Mouse (Mus musculus) cerebellum, adult 9-10 months (tissue): ENCODE results near the gene Slx1b.
"Not testable (repeated sequence)": the region's sequence is repeated elsewhere in the genome, so short reads cannot be mapped to it uniquely, and the experiment has no call there.

Experiments
- DNase-seq: peaks from one replicate; pipeline ENCODE4 v3.0.0; 2022

Gene Slx1b

DNA sequence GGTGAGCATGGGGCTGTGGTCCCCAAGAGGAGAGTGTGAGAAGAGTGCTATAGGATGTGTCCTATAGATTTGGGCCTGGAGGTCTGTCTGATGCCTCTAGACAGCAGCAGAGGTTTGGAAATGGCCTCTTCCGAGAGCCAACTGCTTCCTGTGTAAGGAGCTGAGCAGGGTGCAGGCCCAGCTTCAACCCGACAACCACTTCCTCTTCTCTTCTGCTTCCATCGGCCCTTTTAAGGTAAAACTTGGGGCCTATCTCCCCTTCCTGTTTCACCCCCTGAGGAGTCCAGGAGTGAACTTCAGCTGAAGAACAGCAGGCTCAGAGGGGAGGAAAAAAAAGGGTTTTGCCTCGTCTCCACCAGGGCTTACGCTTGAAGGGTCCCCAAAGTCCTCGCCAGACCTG is 6.8 kb upstream of the Slx1b start:
- no peak for DNase-seq

DNA sequence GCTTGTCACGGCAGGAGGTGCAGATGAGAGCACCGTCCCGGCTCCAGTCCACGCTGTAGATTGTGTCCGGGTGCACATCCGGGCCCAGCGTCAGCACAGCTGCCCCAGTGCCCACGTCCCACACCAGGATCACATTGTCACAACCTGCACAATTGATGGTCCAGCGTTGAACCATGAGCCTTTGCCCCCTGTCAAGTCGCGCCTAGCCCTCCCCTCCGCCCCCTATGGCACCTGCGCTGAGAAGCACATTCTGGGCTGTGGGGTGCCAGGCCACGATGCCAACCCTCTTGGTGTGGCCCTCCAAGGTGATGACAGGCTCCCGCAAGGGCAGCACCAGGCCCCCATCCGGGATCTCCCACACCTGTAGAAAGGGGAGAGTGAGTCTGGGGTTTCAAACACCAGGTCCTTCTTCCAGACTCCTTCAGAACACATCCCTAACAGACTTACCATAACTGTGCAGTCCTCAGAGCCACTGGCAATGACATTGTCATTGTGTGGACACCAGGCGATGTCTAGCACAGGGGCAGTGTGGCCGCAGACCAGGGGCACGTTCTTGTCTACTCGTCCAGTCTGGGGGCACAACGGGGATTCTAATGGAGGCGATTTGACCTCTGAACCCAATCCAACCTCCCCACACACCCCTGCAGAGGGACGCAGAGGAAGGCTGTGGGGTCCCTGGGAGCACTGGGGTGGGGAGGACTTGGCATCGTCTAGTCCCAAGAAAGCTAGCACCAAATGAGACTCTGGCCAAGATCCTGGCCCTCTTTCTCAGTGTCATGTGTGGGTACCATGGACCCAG is 6.2 kb upstream of the Slx1b start:
- DNase-seq = peak; percentile 53

DNA sequence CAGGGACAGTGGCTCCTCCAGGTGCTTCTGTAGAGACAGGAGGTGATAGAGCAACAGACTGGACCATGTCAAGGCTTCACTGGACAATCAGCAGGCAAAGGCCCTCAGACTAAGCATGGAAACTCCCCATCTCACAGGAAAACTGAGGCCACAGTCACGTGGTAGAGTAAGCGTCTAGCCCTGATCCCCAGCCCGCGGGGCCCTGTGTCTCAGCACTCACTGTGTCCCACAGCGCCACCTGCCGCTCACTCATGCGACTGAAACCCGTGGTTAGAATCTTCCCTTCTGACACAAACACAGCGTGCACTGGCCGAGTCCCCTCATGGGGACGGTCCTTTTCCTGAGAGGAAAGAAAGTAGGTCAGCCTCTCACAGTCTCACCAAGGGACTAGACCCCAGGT is 5.5 kb upstream of the Slx1b start:
- DNase-seq = peak; percentile 94

DNA sequence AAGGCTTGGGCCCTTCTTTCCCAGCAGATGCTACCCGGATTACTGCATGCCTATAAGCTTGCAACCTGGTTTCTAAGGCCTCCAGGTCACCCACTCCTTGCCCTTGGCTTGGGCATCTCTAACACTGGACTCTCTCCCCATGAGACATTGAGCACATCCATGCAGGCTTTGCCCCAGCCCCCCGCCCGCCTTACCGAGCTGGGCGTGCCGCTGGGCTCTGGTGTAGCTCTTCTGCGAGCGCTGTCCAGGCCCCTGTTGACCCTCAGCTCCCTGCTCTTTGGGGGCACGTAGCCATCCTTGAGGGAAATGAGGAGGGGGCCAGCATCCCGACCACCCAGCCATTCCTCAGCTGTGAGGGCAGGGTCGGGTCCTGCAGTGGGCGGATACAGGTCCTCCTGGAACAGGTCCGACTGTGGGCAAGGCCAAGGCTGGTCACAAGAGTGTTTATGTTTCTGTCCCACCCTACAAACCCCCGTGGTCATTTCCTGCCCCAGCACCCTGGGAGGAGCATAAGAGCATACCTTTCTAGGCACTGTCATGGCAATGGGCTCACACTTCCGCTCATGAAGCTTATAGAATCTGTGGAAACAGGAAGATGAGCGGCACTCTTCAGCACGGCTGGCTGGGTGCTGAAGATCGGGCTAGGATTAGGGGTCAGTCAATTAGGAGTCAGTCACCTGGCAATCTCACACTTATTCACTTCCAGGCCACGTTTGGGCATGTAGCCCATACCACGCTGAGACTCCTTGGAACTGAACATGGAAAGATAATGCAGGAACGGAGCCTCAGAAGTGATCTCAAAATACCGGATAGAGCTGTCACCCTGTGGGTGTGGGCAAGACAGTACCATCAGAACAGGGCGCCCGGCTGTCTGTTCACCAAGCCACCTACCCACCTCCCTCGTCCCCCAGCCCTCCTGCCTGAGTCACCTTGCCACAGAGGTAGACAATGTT is 4.8 kb upstream of the Slx1b start:
- DNase-seq = peak; percentile 63

DNA sequence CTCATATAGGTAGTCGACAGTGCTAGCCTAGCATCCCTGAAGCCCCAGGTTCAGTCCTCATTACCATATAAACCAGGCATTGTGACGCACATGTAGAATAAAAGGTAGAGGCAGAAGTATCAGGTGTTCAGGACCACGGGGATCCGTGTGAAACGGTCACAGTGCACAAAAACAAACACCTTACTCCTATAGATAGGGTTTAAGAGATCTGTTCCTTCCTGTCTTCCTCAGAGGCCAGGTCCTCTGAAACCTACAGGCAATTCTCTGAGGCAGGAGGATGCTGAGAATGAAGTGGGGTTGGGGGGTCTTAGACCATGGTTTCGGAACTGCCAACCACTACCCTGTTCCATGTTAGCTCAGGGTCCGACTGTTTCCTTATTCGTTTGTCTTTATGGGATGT is 2.3 kb upstream of the Slx1b start:
- no peak for DNase-seq

DNA sequence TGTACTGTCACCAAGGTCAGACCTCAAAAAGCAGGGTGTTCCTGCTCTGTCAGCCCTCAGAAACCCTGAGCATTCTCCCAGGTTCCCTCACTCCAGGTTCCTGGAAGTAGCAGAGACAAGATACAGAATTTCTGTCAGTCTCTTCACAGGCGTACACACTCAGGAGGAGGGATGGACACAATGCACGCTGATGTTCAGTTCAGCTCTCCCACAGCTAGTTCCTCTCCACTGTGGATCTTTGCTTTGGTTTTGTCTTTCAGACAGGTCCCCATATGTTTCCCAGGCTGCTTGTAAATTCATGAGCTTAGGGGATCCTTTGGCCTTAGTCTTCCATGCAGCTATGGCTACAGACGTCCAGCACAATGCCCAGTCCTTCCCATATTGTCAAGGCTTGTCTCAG is 1.3 kb upstream of the Slx1b start:
- peak; percentile 20 for DNase-seq

DNA sequence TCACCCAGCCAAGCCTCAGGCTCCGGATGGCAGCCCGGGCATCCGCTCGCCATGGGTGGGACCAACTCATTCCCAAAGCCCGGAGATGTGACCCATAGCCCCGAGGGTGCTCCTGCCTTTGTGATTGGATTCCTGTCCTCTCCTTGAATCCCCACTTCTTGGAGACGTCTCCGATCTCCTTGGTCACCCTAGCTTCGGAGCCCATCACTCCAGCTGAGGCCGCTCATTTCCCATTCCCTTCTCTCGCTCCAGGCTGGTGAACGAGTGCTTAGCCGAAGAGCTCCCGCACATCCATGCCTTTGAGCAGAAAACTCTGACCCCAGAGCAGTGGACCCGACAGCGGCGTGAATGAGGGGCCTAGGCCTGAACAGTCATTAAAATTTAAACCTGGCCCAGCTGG is 719 bp upstream of the Slx1b start:
- DNase-seq = no peak

DNA sequence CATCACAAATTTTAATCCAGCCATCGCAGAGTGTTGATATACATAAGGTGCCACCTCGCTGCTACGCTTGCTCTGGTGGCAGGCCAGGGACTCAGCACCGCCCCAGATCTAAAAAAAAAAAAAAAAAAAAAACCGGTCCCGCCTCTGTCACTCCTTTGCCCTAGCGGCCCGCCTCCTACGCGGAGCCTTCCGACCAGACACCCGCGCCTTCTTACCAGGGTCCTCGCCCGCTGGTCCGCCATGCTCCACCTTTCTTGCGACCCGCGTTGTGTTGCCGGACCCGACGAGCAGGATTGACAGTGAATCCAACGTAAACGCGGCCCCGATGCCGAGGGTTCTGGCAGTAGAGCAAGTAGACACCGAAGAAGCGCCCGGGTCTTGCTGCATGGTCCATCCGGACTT is 373 bp downstream of the Slx1b start, which contains the start of gene Bola2:
TSS of gene Bola2 (plus strand) at position 192 of the 402 bp plus-strand sequence.
- no peak for DNase-seq

DNA sequence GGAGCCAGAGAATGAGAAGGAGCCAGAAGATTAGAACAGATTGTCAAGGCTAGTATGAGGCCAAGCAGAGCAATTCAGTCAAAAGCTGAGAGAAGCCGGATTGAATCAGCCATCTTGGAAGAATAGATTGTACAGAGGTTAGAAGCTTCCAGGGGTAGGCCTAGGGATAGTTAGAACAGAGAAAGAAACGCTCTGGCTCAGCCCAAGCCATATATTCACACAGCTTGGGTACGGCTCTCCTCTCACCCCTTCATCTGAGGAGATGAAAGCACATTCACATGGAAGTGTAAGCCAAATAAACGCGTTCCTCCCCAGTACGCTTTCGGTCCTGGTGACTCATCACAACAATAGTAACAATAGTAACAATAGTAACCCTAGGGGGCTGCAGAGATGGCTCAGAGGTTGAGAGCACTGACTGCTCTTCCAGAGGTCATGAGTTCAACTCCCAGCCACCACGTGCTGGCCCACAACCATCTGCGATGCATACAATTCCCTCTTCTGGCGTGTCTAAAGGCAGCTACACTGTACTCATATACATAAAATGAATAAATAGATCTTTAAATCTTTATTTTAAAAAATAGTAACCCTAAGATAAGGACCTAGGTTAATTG is 1.0 kb downstream of the Slx1b start:
- DNase-seq = peak; percentile 53

DNA sequence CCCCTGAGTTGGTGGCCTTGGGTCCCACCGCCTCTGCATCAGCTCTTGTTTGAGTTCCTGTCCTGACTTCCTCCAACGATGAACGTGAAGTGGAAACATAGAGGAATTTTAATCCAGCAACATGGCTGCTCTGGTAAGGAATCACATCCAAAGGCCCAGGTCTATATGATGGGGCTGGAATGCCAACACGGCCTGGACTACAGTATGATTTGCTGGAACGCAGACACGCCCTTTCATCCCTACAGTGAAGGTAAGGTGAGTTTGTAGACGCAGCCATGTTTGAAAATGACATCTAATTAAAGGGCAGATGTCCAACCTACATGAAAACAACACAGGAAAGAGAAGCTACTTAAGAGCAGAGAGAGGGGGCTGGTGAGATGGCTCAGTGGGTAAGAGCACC is 1.8 kb downstream of the Slx1b start:
- peak; percentile 43 for DNase-seq

DNA sequence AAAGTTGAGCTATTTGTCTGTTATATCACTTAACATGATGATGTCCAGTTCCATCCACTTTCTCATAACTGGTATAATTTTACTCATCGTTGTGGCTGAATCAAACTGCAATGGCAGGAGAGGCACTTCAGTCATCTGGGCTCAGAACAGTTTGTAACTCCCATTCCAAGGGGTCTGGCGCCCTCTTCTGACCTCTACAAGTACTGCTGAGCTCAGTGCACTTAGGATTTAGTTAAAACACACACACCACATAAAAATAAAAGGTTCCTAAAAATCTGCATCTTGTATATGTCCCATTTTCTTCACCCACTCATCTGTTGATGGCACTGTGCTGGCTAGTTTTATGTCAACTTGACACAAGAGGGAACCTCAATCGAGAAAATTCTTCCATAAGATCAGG is 2.3 kb downstream of the Slx1b start:
- peak; percentile 87 for DNase-seq

DNA sequence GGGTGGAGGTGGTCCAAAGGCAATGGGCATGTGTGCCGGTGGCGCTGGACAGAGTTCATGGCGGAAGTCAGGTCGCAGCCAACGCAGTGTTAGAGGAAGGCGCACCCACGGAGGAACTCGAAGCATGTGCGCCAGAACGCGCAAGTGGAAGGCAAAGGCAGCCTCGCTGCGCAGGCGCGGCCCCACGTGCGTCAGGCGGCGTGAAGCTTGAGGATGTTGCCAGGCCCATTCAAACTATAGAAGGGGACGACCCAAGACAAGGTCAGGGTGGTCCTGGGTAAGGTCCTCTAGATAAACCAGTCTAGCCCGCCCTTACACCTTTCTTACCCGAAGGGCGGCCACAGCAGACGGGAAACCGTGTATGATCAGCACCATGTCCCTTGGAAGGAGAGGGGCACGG is 3.2 kb downstream of the Slx1b start:
- DNase-seq = peak; percentile 49

DNA sequence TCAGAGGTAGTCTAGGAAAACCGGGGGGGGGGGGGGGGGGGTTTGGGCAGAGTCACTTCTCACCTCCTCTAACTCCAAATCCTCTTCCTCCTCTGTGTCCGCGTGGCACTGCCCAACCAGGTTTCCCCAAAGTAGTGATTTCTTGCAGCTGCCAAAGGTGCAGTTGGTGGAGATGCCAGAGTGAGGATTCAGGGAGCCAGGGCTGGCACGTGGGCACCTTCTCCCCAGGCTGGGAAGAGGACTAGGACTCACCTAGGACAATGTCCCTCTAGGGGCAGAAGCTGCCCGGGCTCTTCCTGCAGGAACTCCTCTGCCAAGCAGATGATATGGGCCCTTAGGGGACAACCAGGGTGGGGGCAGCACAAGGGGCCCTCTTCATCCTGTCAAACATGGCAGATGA is 3.9 kb downstream of the Slx1b start:
- DNase-seq = peak; percentile 25

DNA sequence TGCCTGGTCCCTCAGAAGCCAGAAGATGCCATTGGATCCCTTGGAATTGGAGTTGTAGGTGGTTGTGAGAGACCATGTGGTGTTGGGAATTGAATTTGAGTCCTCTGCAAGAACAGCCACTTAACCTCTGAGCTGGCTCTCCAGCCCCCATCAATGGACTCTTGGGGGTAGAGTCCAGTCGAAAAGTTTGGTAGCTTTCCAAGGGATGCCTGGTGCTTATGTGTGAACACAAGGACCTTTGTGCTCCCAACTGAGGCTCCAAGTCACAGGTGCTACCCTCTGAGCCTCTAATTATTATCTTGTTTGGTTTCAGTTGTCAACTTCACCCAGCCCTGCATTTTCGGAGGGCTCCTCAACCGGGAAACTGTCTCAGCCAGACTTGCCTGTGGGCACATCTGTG is 4.8 kb downstream of the Slx1b start:
- DNase-seq = peak; percentile 23

DNA sequence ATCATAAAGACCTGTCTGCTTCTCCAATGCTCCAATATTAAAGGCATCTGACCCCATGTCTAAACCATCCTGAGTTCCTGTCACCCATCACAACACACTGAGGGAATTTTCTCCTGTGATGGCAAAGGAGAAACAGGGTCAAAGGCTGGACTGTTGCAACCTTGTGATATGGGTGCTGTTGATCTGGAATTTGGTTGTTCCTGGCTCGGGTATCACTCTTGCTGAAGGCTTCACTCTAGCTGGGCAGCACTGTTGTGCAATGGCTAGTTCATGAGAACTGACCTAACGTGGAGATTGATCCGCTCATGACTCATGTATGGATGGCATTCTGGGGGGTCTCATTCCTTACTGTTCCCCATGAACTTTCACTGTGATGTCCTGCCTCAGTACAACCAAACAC is 6.6 kb downstream of the Slx1b start:
- DNase-seq = no peak

DNA sequence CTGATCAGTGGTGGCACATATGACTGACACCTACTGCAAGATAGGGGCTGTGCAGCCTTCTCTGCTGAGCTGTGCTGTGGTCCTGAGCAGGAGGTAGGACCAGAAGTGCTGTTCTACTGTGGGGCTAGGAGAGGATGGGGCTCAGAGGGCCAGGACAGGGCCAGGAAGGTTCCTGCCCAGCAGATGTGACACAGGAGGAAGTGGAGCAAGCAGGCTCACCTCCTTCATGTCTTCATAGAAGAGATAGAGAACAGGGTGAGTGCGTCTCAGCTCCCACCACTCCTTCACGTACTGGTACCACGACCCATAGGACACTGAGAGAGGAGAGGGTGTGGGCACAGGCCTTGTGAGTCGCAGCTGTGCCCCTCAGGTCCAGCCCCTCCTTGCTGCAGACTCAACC is 7.4 kb downstream of the Slx1b start:
- DNase-seq = not testable (repeated sequence)

DNA sequence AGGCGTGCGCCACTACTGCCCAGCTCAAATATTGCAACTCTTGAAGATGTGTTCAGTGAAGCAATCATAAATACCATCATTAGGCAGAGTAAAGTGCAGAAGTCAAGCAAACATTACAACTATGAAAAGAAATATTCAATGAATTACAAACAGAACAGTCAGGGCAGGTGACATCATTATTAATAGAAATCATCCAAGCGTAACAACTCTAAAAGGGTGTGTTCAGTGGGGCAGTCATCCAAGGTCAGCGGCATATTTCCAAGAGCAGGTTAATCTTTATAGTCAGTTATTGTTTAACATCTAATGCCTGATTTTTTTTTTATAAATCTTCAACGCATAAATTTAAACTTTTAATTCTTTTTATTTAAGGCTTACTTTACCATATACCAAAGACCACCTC is 14.4 kb downstream of the Slx1b start:
- DNase-seq = no peak

DNA sequence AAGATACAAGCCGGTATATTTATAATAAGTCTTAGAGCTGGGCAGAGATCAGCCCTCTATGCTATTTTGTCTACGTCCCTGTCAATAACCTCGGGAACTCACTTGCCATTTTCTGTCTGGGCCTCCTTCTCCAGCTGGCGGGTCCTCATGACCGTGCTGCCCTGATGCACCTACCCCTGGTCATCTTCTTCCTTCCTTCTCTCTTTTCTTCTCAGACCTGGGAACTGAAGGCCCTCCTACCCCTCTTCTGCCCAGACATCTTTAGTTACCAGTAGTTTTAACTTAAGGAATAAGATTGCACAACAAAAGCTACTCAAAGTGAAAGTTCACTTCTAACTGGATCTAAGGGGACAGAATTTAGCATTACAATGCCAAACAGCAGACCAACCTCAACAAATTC is 15.9 kb downstream of the Slx1b start:
- DNase-seq = no peak

DNA sequence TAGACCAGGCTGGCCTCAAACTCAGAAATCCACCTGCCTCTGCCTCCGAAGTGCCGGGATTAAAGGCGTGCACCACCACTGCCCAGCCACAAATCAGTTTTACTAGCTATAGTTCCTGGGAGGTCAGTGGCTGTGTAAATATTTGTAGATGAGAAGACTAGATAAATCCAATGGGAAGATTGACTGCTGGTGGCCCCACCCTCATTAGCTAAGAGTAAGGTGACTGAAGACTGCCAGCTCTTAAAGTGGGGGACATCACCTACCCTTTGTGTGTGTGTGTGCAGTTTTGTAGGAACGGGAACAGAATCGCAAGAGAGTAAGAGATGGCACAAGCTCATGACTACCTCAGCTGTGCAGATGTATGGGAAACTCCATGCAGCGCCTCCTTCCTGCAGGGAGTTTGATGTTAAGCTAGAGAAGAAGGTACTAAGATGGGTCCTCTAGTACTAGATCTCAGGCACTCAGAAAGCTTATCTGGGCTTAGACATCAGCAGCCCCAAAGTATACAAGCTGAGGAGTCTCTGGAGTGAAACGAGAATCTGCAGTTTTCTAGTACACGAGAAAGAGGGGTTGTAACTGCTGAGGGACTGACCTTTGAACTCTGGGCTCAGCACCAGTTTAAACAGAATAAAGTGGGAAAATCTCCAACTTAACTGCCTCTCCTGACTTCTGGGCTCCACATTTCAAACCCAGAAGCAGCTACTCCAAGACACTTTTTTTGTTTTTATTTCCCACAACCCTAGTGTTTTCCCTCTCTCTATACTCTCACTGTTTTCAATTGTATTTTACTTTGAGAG is 16.8 kb downstream of the Slx1b start:
- DNase-seq = no peak

DNA sequence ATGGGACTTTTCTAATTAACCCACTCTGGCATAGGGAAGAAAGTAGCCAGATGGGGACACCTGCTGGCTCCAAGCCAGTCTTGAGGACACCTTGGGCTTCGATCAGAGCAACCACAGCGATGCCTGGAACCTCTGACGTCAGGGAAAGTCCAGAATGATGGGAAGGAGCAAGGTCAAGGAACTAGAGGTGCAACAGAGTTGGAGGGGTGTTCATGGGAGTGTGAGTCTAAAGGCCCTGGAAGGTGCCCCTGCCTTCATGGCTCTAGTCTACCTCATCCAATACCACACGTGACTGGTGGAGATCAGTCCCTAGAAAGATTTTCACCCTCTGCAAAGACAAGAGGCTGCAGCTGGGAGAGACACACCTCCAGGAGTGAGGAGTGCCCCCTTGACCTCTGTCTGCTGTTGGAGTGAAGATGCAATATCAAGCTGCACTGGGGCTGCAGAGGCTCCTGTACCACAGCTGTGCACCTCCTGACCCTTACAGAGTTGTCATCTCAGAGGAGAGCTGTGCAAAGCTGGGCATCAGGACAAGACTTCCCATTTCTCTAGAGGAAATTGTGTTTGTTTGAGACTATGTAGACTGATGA is 18.9 kb downstream of the Slx1b start:
- no peak for DNase-seq

DNA sequence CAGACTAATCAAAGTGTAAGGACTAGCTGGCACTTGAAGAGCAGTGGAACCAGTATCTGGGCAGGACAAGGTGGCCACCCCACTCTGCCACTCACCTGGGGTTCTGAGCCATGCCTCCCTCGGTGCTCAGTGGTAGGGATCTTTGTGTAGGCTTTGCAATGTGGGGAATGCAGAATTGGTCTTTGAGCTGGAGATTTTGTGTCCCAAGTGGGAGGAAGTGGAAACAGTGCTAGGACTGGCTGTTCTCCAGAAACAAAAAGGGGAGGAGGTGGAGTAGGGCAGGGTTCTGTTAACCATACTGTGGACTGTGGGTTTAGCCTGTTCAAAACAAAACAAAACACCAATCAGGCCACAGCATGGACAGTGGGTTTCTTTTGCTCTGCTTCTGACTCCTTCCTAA is 19.4 kb downstream of the Slx1b start, which contains the start of gene Sult1a1:
TSS of gene Sult1a1 (minus strand) at position 226 of the 400 bp plus-strand sequence.
- no peak for DNase-seq

DNA sequence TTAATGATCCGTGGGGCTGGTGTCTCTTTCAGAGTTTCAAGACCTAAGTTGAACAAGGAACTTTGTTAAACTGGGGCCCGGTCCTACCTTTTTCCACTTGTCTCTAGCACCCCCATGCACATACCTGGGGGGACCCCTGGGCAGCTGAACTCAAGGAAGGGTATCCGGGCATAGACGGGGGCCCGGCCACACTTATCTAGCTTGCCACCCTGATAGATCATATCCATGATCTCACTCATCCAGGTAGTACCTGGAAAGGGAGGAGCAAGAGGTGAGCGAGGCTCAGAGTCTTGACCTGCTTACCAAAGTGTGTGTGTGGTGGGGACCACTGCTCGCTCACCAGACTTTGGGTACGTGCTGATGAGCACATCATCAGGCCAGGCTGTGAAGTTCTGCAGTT is 20.5 kb downstream of the Slx1b start:
- DNase-seq = no peak
